Mouse (Mus musculus): ENCODE data around the gene Wee2. TPM values are rescaled to one million over a fixed set of nuclear protein-coding genes. Genes with fewer than 3 reads are reported as not detected.

Gene Wee2
- total RNA-seq (2015) (not detected in 2 replicates), total RNA-seq (2017) (not detected in 2 replicates)

- ATAC-seq (replicated peaks; ENCODE audit: poor library complexity), result no peak
Measured at GRCm38 (mm10) chr6:40438936-40439335, at the start of gene Wee2. Gene Wee2 (plus strand): TSS chr6:40439088.

DNA sequence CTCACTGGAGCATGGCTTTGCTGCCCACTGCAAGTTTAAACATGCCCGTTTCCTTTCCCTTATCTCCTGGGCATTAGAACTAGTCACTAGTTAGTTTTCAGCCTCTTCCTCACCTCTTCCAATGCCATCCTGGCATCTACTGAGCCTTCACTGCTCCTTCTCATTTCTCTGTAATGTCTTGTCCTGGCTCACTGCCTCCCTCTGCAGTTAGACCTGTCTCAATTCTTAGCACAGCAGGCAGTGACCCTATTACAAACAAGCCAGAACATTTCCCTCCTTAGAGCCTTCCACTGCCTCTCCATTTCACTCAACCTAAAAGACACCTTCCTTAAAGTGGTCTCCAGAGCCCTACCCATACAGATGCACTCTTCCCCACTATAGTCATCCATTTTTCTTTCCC is 47.9 kb upstream of the Wee2 start:
- no peak for ATAC-seq (replicated peaks; ENCODE audit: poor library complexity)

GRCm38 (mm10) chr6:40393213-40393612 is 45.7 kb upstream of the Wee2 start:
- peak; percentile 92 for ATAC-seq (replicated peaks; ENCODE audit: poor library complexity)

GRCm38 (mm10) chr6:40402031-40402430 is 36.9 kb upstream of the Wee2 start:
- no peak for ATAC-seq (replicated peaks; ENCODE audit: poor library complexity)

DNA sequence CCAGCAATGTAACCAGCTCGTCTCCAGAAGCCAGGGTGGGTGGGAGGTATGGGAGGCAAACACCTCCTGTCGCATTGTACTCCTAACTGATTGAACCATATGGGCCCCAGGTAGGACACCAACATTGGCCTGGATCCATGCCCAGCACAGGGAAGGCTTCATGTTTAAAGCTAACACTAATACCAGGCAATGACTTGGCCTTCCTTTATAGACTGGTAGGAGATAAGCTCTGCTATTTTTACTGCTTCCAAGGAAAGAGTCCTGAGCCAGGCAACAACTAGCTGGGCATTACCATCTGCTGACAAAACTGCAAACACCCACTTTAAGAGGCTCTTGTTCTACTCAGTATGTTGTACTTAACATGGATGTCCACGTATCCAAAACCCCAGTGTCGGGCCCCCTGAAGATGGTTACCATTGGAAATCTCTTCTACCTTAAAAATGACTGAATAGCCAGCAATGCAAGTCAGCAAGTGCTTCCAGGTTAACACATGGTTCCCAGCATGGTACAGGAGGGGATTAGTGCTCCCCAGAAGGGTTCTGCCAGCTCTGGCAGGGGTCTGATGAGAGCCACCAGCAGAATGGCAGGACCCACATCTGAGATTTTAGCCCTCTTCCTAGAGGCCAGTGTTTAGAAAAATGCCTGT is 35.1 kb upstream of the Wee2 start:
- ATAC-seq (replicated peaks; ENCODE audit: poor library complexity), result no peak

DNA sequence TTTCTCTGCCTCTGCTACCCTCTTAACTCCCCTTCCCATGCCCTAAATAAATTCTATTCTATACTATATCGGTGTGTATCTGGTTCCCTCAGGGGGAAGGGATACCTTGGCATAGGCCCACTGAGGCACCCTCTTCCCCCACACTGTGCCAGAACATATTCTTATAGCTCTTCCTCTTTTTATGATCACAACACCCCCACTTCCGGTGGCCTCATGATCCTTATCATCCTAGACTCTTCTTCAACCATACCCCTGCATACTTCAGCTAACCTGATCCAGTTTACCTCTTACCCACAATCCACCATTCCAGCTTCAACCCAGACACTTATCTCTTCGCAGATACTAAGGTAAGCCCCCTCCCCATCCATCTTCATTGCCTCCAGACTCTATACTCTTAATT is 27.8 kb upstream of the Wee2 start:
- 0 out of 2 replicates have a peak, but pooled peaks have one; percentile 11 for ATAC-seq (replicated peaks; ENCODE audit: poor library complexity)

GRCm38 (mm10) chr6:40413046-40413445 is 25.8 kb upstream of the Wee2 start:
- ATAC-seq (replicated peaks; ENCODE audit: poor library complexity), result no peak

DNA sequence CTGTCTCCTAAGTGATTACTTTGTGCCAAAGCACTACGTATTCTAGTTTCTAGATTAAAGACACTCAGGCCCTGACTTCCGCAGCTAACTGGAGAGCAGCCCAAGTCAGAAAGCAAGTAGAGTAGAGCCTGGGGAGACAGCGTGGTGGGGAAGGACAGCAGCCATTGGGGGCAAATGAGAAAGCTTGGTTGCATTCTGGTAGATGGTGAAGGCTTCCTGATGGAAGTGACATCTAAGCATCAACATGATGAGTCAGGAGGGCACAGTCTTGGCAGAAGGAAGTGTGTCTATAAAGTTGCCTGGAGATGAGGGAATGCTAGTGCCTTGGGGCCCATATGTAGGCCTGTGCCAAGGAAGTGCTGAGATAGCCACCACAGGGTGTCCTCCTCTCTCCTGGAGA is 25.3 kb upstream of the Wee2 start:
- ATAC-seq (replicated peaks; ENCODE audit: poor library complexity), result no peak

DNA sequence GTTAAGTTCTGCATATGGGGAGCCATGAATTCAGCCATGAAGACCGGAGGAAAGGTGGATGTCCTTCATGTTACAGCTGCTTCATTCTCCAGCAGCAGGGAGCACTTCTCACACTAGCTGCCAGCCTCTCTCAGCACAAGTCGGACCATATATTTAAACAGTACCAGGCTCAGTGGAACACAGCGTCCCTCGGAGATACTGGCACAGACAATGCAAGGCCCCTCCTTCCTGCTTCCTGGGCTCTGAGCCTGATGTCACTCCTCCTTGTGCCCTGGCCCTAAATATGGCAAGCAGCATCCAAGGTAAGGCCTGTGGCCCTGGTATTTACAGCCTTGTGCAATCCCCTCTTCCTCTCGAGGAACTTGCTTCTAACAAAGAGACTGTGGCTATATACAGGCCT is 23.1 kb upstream of the Wee2 start:
- no peak for ATAC-seq (replicated peaks; ENCODE audit: poor library complexity)

GRCm38 (mm10) chr6:40418386-40418785 is 20.5 kb upstream of the Wee2 start:
- ATAC-seq (replicated peaks; ENCODE audit: poor library complexity), result no peak

- ATAC-seq (replicated peaks; ENCODE audit: poor library complexity), result no peak
Measured at GRCm38 (mm10) chr6:40421099-40421498, 17.8 kb upstream of the Wee2 start.

DNA sequence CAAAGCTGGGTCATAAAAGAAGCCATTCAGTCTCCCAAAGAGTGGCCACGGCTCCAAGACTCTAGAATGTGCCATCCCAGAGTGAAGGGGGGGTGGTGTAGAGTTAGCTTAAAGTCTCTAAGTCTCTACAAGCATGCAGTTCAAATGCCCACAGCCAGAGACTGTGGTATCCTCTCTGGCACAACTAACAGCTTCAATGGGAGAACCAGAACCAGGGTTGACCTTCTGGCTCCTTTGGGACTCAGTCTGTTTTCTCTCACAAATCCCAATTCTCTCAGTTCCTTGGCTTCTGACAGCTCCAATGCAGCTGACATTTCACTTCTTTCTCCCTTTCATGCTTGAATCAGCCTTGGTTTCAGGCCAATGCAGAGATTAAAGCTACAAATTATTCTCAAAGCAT is 15.9 kb upstream of the Wee2 start:
- no peak for ATAC-seq (replicated peaks; ENCODE audit: poor library complexity)

DNA sequence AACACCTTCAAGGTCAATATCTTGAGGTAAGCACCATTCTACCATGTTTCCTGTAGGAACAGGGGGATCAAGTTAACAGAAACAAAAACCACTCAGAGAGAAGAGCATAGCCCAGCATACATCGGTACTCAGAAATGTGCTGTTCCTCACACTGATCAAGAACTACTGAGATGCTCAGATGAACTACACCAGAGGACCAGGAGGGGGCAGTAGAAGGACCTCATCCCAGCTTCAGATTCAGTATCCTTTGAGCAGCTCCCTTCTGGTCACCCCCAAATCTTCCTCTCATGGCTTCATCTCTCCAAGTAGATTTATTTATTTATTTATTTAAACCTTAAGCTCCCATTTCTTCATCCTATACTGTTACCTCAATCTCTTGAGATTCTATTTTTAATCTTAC is 15.1 kb upstream of the Wee2 start:
- ATAC-seq (replicated peaks; ENCODE audit: poor library complexity), result peak; percentile 90

DNA sequence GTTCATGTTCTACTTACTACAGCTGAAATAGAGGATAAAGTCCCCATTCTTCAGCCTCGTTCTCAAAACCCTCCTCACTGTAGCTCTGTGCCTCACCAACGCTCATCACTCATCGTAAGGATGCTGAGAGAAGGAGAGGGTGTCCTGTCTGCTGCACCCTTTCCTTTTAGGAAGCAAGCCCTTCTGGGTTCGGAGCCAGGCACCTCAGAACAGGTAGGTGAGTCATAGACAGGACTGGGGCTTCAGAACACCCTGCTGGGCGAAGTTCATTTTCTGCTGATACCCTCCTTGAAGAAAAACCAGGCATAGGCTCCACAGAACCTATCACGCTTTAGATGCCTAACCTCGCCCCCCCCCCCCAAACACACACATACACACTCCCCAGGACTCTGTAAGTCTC is 11.4 kb upstream of the Wee2 start:
- no peak for ATAC-seq (replicated peaks; ENCODE audit: poor library complexity)

DNA sequence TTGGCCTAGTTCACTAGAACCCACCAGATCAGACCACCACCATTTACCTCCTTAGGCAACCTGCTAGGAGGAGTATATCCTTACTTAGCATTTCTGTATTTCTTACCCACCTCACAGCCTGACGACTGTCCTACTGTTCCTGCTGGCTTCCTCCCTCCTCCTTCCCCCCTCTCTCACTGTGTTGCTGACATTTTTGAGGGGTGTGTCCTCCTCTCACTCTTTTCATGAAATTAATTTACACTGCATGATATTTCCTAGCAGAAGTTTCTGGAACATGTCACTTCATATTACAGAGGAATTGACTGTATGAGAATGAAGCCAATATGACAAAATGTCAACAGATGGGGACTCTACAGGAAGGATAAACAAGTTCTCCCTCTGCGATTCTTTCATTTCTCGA is 10.2 kb upstream of the Wee2 start:
- ATAC-seq (replicated peaks; ENCODE audit: poor library complexity), result no peak

GRCm38 (mm10) chr6:40429521-40429931 is 9.4 kb upstream of the Wee2 start:
- ATAC-seq (replicated peaks; ENCODE audit: poor library complexity), result no peak

- ATAC-seq (replicated peaks; ENCODE audit: poor library complexity), result peak; percentile 78
Measured at GRCm38 (mm10) chr6:40430251-40430650, 8.6 kb upstream of the Wee2 start.

DNA sequence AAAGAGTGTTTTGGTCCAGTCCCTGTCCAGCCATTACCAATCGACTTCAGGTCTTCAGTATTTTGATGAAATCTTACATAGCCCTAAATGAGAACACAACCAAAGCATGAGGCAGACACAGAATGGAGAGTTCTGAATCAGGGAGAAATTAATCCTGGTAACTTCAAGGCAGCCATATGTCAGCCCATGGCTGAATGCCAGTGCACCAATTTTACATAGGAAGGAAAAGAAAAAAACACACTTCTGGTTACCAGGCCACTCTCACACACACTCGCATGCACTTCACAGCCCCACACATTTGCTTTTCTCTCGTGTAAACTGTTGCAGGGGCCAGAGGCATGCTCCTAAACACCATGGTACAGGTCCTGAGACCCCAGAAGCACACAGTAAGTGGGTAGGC is 8.0 kb upstream of the Wee2 start:
- no peak for ATAC-seq (replicated peaks; ENCODE audit: poor library complexity)

GRCm38 (mm10) chr6:40431356-40431755 is 7.5 kb upstream of the Wee2 start:
- no peak for ATAC-seq (replicated peaks; ENCODE audit: poor library complexity)

DNA sequence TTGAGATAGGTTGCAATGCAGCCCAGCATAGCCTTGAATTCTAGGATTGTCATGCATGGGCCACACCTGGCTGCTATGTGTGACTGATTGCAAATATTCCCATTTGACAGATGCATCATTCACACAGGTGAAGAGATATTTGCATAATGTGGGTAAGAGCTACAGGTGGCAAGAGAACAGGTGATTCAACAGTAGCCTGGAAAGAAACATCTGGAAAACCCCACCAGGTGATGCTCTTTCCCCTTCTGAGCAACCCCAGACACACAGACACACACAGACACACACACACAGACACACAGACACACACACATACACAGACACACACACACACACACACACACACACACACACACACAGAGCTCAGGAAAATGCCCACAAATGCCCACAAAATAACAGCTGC is 7.1 kb upstream of the Wee2 start:
- no peak for ATAC-seq (replicated peaks; ENCODE audit: poor library complexity)

DNA sequence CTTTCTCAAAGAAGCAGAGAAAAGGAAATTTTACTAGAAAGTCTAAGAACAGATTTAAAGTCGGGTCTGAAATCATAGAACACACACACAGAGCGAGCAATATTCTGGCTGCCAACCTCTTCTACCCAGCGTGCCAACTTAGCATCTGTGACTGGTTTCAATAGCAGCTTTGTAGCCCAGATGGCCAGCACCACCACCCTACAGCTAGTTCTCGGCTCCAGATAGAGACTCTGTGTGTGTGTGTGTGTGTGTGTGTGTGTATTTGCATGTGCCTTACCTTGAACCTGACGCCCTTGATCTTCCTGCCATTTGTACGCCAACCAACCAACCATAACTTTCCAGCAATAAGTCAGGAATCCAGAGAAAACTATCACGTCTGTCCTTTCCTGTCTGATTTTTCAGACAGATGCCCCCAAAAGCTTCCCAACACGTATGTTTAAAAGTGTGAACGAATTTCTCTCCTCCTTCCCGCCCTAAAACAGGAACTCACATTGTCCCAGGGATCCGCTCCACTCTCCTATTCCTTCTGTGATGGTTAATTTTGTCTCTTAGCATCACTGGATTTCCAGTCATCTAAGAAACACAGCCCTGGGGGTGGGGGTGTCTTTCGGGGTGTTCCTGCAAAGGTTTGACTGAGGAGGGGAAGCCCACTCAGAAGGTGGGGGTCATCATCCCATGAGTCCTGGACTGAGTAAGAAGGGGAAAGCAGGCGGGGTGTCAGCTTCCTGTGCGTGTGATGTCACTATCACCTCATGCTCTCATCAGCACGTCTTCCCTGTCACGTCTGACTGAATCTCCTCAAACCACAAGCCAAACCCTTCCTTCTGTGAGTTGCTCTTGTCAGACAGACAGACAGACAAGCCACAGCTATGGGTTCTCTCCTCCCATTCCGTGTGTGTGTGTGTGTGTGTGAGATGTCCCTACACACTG is 6.3 kb upstream of the Wee2 start:
- no peak for ATAC-seq (replicated peaks; ENCODE audit: poor library complexity)

GRCm38 (mm10) chr6:40434697-40435096 is 4.2 kb upstream of the Wee2 start:
- no peak for ATAC-seq (replicated peaks; ENCODE audit: poor library complexity)

Data from megakaryocyte progenitor cell, adult 5-6 weeks (primary cell).